Mouse (Mus musculus): Measurements from ENCODE around the gene Zdhhc7.

- TF ChIP-seq CTCF (conservative IDR thresholded peaks at IDR 0.05; ENCODE audit: low read length) (no peak), POU5F1 (IDR thresholded peaks at IDR 0.05; ENCODE audit: borderline replicate concordance, low read length) (no peak)
These were observed 11.8 kb downstream of the Zdhhc7 start for GRCm38 (mm10) chr8:120089511-120089910.

All from E14TG2a.4 (cell line).